Mouse (Mus musculus) neural tube, embryonic 13.5 days (tissue): ENCODE measurements at regions not wholly inside any gene's neighbourhood (a gene's known extent, or its start where the extent isn't known, plus 50 kb on each side); places are given as distances from the start of the nearest gene placed in this dataset.

Source experiments
- ATAC-seq: fragments of 200-750 bp; cut with Nextera tagmentation; 2 replicates; pipeline ENCODE4 v1.8.0; 2017; ENCODE audit warnings: low read depth, mild to moderate bottlenecking, moderate TSS enrichment, moderate library complexity
- H3K27ac ChIP-seq: fragments of 300-500 bp; sonication (generic); replicated peaks from 2 replicates; pipeline ENCODE4 v1.5.1; 2015; ENCODE audit warnings: moderate library complexity, mild to moderate bottlenecking, inconsistent platforms
- H3K27me3 ChIP-seq: fragments of 300-500 bp; sonication (generic); 2 replicates; pipeline ENCODE4 v1.6.1; 2015; ENCODE audit warnings: mild to moderate bottlenecking, inconsistent platforms
- H3K36me3 ChIP-seq: fragments of 300-500 bp; sonication (generic); 2 replicates; pipeline ENCODE4 v1.6.1; 2015; ENCODE audit warnings: mild to moderate bottlenecking, inconsistent platforms
- H3K4me1 ChIP-seq: fragments of 300-500 bp; sonication (generic); replicated peaks from 2 replicates; pipeline ENCODE4 v1.6.1; 2015; ENCODE audit warnings: inconsistent platforms
- H3K4me2 ChIP-seq: fragments of 300-500 bp; sonication (generic); 2 replicates; pipeline ENCODE4 v1.6.1; 2015; ENCODE audit warnings: inconsistent platforms, mild to moderate bottlenecking, moderate library complexity
- H3K4me3 ChIP-seq: fragments of 300-500 bp; sonication (generic); 2 replicates; pipeline ENCODE4 v1.5.1; 2015; ENCODE audit warnings: mild to moderate bottlenecking, inconsistent platforms
- H3K9ac ChIP-seq: fragments of 300-500 bp; sonication (generic); 2 replicates; pipeline ENCODE4 v1.6.1; 2015; ENCODE audit warnings: moderate library complexity, mild to moderate bottlenecking, inconsistent platforms
- H3K9me3 ChIP-seq: fragments of 300-500 bp; sonication (generic); 2 replicates; pipeline ENCODE4 v1.6.1; 2016; ENCODE audit warnings: inconsistent platforms
- whole genome bisulfite sequencing: fragments of 180-500 bp; shearing (Covaris S2); methylation state at CpG from one replicate; pipeline ENCODE4 v1.1.7; 2015; 5-methylcytosine and 5-hydroxymethylcytosine counted together

- H3K36me3 ChIP-seq = no peaks in the 10 kb centered on the region
- 94% methylated on average over 3 of the region's 3 CpGs for WGBS
- H3K4me1 ChIP-seq = no peaks in the 10 kb centered on the region
- H3K27me3 ChIP-seq = no peaks in the 10 kb centered on the region
- no peak for ATAC-seq
- H3K9me3 ChIP-seq = no peaks in the 10 kb centered on the region
- no peak overlapping the region for H3K4me2 ChIP-seq
- H3K27ac ChIP-seq = no peak overlapping the region
- no peak overlapping the region for H3K9ac ChIP-seq
- H3K4me3 ChIP-seq = no peak overlapping the region
Observed at GRCm38 (mm10) chr2:61527127-61527526, 51.3 kb upstream of the Tank start.

- no peak overlapping the region for H3K4me3 ChIP-seq
- no peak overlapping the region for H3K9ac ChIP-seq
- H3K4me1 ChIP-seq = no peaks in the 10 kb centered on the region
- H3K27ac ChIP-seq = no peak overlapping the region
- WGBS = 86% methylated on average over 6 of the region's 6 CpGs
- H3K27me3 ChIP-seq = no peaks in the 10 kb centered on the region
- H3K9me3 ChIP-seq = no peaks in the 10 kb centered on the region
- no peaks in the 10 kb centered on the region for H3K36me3 ChIP-seq
- H3K4me2 ChIP-seq = no peak overlapping the region
- no peak for ATAC-seq
Observed at GRCm38 (mm10) chr2:61524060-61524734, 54.2 kb upstream of the Tank start.

- no peak for ATAC-seq
- no peaks in the 10 kb centered on the region for H3K9me3 ChIP-seq
- no peak overlapping the region for H3K4me3 ChIP-seq
- no peaks in the 10 kb centered on the region for H3K36me3 ChIP-seq
- H3K9ac ChIP-seq = no peak overlapping the region
- WGBS = 94% methylated on average over 6 of the region's 6 CpGs
- H3K4me2 ChIP-seq = no peak overlapping the region
- H3K27me3 ChIP-seq = no peaks in the 10 kb centered on the region
- H3K27ac ChIP-seq = no peak overlapping the region
- H3K4me1 ChIP-seq = no peaks in the 10 kb centered on the region
Observed at GRCm38 (mm10) chr2:61514445-61515123, 63.8 kb upstream of the Tank start.

- peaks cover 4% of the 10 kb centered on the region; the same call in 1 of the 2 replicates for H3K9me3 ChIP-seq
- H3K9ac ChIP-seq = no peak overlapping the region
- no peak overlapping the region for H3K4me2 ChIP-seq
- no peak overlapping the region for H3K4me3 ChIP-seq
- no peaks in the 10 kb centered on the region for H3K4me1 ChIP-seq
- 82% methylated on average over 12 of the region's 12 CpGs for WGBS
- H3K27ac ChIP-seq = no peak overlapping the region
- no peaks in the 10 kb centered on the region for H3K36me3 ChIP-seq
- H3K27me3 ChIP-seq = no peaks in the 10 kb centered on the region
- no peak for ATAC-seq
Observed at GRCm38 (mm10) chr2:61513787-61514444, 64.5 kb upstream of the Tank start.

GRCm38 (mm10) chr2:61503594-61503993 lies 74.8 kb upstream of the Tank start:
- 95% methylated on average over 4 of the region's 4 CpGs for WGBS
- H3K36me3 ChIP-seq = no peaks in the 10 kb centered on the region
- ATAC-seq = no peak
- no peak overlapping the region for H3K27ac ChIP-seq
- no peaks in the 10 kb centered on the region for H3K27me3 ChIP-seq
- 0 out of 2 replicates have a peak, but pooled peaks cover 6% of the 10 kb centered on the region for H3K9me3 ChIP-seq
- H3K9ac ChIP-seq = no peak overlapping the region
- no peak overlapping the region for H3K4me3 ChIP-seq
- H3K4me1 ChIP-seq = no peaks in the 10 kb centered on the region
- H3K4me2 ChIP-seq = no peak overlapping the region

- H3K4me2 ChIP-seq = no peak overlapping the region
- no peak overlapping the region for H3K4me3 ChIP-seq
- H3K4me1 ChIP-seq = no peaks in the 10 kb centered on the region
- no peaks in the 10 kb centered on the region for H3K36me3 ChIP-seq
- no peak overlapping the region for H3K9ac ChIP-seq
- no peak for ATAC-seq
- 85% methylated on average over 5 of the region's 5 CpGs for WGBS
- H3K27ac ChIP-seq = no peak overlapping the region
- H3K9me3 ChIP-seq = no peaks in the 10 kb centered on the region
- no peaks in the 10 kb centered on the region for H3K27me3 ChIP-seq
Observed at GRCm38 (mm10) chr2:61501922-61502321, 76.5 kb upstream of the Tank start.

- no peak for ATAC-seq
- H3K4me1 ChIP-seq = peaks cover under 1% of the 10 kb centered on the region; the same call in 1 of the 2 replicates
- H3K27me3 ChIP-seq = no peaks in the 10 kb centered on the region
- 86% methylated on average over 1 of the region's 1 CpGs for WGBS
- H3K9me3 ChIP-seq = no peaks in the 10 kb centered on the region
- H3K36me3 ChIP-seq = no peaks in the 10 kb centered on the region
- no peak overlapping the region for H3K4me3 ChIP-seq
- H3K9ac ChIP-seq = no peak overlapping the region
- no peak overlapping the region for H3K27ac ChIP-seq
- H3K4me2 ChIP-seq = no peak overlapping the region
Observed at GRCm38 (mm10) chr2:61499266-61499665, 79.1 kb upstream of the Tank start.

GRCm38 (mm10) chr2:61497930-61498329 lies 80.5 kb upstream of the Tank start:
- Histone ChIP-seq H3K4me3 (no peak overlapping the region), H3K4me1 (peaks cover 5% of the 10 kb centered on the region)

GRCm38 (mm10) chr2:61496968-61497367 lies 81.4 kb upstream of the Tank start:
- ATAC-seq = no peak

More at GRCm38 (mm10) chr2:61497930-61498329, 80.5 kb upstream of the Tank start:
- Histone ChIP-seq H3K27ac (no peak overlapping the region), H3K9ac (no peak overlapping the region), H3K4me2 (no peak overlapping the region), H3K27me3 (no peaks in the 10 kb centered on the region), H3K9me3 (no peaks in the 10 kb centered on the region), H3K36me3 (no peaks in the 10 kb centered on the region)
- no peak for ATAC-seq
- WGBS = 68% methylated on average over 5 of the region's 5 CpGs

GRCm38 (mm10) chr2:61493918-61494712 lies 84.3 kb upstream of the Tank start:
- no peaks in the 10 kb centered on the region for H3K36me3 ChIP-seq
- peak; percentile 71; the same call in 1 of the 2 replicates for ATAC-seq
- WGBS = 45% methylated on average over 11 of the region's 11 CpGs
- peaks cover 5% of the 10 kb centered on the region for H3K4me1 ChIP-seq
- H3K27me3 ChIP-seq = no peaks in the 10 kb centered on the region
- no peak overlapping the region for H3K4me3 ChIP-seq
- peak overlapping the region; percentile 41 for H3K4me2 ChIP-seq
- H3K9ac ChIP-seq = peak overlapping the region; percentile 34; the same call in 1 of the 2 replicates
- no peak overlapping the region; the same call in 1 of the 2 replicates for H3K27ac ChIP-seq
- no peaks in the 10 kb centered on the region for H3K9me3 ChIP-seq

More at GRCm38 (mm10) chr2:61496968-61497367, 81.4 kb upstream of the Tank start:
- no peak overlapping the region for H3K9ac ChIP-seq
- H3K36me3 ChIP-seq = no peaks in the 10 kb centered on the region
- no peak overlapping the region for H3K4me2 ChIP-seq
- no peaks in the 10 kb centered on the region for H3K27me3 ChIP-seq
- H3K9me3 ChIP-seq = no peaks in the 10 kb centered on the region
- H3K4me1 ChIP-seq = peaks cover 5% of the 10 kb centered on the region
- WGBS = 93% methylated on average over 2 of the region's 2 CpGs
- no peak overlapping the region for H3K27ac ChIP-seq
- H3K4me3 ChIP-seq = no peak overlapping the region

GRCm38 (mm10) chr2:61492043-61492743 lies 86.2 kb upstream of the Tank start:
- ATAC-seq = no peak
- Histone ChIP-seq H3K4me3 (no peak overlapping the region), H3K27me3 (no peaks in the 10 kb centered on the region), H3K9ac (no peak overlapping the region), H3K4me1 (peaks cover 5% of the 10 kb centered on the region), H3K4me2 (no peak overlapping the region), H3K27ac (no peak overlapping the region), H3K36me3 (no peaks in the 10 kb centered on the region), H3K9me3 (no peaks in the 10 kb centered on the region)
- WGBS = 65% methylated on average over 6 of the region's 6 CpGs
